Mouse (Mus musculus): ENCODE measurements at regions not wholly inside any gene's neighbourhood (a gene's known extent, or its start where the extent isn't known, plus 50 kb on each side); places are given as distances from the start of the nearest gene placed in this dataset.

DNA sequence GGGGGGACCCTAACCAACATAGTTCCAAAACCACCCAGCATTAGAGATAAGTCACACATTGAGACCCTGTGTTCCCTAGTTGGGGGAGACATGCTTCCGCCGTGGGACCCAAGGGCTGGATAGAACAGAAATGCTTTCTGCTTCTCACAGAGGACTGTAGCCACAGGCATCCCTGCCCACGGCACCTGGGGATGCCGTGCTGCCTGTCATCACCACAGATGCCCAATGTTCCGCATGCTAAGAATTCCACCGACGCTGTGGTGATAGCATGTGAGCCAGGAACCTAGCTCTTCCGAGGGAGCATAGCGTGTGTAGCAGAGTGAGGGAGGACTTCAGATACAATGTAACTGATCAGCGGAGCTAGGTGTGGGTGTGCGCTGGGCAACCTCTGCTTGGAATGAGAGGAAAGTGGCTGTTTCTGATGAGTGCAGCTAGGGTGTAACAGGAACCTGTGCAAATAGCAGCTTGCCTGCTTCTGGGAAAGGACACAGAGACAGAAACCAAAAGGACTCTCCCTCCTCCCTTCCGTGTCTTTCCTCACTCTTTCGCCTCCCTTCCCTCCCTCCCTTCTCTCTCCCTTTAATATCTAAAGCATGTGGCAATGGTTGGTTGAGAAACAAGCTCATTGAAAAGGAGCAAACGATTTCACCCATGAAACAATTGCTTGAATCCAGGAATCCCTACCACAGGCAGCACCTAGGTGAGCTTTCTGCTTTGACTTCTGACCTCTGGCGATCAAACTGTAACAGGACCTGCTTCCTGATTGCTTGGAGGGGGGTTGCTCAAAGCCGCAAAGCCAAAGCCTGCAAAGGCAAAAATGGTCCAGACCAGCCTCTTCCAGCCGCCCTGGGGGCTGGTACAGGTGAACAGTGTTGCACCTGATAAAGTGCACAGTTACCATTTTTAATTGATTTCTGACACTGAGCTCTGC is 102.3 kb downstream of the Gm26897 start:
- no peak for DNase-seq

DNA sequence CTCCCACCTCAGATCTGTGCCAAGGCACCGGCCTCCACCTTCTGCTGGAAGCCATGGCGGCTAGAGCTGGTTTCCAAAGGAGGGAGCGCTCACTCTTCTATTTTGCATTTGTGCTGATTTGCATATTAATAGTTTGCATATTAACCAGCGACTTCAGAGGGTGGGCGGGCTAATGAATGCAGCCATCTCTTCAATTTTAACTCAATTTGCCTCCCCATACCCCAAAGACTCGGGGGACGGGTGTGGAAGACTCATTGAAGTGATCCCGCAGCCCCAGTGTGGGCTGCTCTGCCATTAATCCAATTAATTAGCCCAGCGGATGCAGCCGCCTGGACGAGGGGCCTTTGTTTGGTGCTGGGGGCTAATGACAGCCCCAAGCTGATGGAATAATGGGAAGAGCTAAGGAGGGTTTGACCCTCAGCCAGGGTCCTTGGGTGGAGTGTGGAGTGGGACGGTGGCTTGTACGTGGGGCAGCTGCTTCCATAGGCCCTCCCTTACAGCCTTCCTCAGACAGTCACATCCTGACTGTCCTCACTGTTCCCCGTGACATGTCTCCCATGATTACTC is 103.0 kb downstream of the Gm26897 start:
- no peak for DNase-seq

DNA sequence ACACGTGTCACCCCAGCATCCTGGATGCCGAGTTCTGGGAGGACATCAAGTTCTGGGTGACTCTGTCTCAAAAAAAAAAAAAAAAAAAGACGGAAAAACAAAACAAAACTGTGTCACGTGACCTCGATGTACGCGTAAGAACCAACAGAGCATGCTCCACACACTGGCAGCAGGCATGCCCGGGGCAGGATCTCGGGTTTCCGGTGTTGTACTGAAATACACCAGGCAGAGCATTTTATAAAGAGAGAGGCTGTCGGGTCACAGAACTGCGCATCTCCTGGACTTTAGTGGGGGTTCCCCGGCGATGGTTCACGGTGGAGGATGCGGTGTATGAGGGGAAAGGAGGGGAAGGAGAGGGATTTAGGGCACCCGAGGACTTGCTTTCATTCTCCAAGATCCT is 108.7 kb downstream of the Gm26897 start:
- no peak for DNase-seq

DNA sequence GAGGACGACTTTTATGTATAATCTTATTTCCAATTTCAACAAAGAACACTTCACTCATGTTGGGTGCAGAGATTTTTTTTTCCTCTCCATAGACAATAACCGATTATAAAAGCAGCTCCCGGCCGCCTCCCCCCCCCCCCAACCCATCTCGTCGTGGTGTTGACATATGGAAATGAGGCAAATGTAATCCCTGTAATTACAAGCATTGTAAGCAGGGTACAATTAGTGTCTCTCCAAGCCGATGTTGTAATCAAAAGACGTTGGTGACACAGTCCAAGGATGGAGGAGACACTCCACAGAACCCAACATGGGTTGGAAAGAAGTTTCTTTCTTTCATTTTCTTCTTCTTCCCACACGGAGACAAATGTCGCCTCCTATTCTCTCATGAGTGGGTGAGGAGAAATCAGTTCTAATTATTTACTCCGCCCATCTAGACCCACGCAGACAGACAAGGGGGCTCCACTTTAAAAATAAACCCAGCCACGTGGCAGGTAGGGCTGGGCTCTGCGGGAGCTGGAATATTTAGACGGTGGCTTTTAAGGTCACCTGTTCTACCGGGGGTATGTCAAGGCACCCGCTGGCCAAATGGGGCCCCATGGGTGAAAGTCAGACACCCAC is 110.0 kb downstream of the Gm26897 start:
- no peak for DNase-seq

DNA sequence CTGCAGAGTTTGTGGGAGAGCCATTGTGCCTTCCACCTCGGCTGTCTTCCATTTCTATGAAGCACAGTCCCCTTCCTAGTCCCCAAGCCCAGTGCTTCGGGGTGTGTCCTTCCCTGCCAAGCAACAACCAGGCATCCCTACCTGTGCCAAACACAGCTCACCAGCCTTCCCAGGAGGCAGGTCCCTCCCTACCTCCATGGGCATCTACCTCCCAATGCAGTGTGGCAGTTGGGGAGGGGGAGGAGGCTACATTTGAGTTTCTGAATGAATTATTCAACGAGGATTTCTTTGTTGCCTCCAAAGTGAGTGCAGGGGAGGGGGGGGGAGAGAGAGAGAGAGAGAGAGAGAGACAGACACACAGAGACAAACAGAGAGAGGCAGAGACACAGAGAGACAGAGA is 110.8 kb downstream of the Gm26897 start:
- no peak for DNase-seq

DNA sequence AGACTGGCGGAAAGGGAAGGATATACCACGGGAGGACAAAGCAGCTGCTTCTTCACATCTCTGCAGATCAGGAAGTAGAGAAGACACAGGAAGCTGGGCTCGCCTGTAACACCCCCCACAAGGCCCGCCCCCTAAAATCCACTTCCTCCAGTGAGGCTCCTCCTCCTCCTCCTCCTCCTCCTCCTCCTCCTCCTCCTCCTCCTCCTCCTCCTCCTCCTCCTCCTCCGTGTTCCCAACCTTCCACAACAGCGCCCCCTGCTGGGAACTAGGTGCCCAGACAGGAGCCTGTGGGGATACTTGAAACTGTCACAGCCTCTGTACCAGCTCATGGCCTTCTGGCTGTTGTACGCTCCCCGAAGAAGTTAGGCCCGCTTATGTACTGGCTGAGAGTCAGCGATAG is 115.2 kb downstream of the Gm26897 start:
- DNase-seq, result no peak

DNA sequence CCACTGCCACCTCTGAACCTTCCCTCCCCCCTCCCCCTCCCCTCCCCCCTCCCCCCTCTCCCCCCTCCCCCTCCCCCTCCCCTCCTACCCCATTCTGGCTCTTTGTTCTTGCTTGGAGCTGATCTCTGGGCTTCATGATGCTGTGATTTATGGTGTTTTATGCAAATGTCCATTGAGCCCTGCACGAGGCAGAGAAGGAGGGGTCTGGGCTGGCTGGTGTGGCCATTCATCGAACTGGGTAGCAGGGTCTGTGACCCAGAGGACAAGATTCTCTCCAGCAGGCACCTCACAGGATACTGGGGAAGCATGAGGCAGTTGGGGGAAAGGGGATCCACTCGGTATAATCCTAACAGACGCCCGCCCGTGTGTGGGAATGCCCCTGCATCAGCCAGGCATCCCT is 119.0 kb downstream of the Gm26897 start:
- DNase-seq, result no peak

DNA sequence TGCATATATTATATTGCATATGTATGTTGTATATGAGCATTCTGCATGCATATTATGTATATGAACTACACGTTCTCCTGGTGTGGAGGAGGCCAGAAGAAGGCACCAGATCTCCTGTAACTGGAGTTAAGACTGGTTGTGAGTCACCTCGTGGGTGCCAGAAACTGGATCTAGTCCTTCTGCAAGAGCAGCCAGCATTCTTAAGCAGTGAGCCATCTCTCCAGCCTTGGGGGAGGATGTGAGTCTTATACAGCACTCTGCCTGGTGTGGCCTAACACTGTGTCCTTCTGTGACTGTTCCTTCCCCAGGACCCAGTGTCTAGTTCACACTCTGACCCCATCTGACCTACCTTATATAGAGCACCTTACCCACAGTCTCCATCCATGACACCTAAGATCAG is 121.6 kb downstream of the Gm26897 start:
- no peak for DNase-seq

DNA sequence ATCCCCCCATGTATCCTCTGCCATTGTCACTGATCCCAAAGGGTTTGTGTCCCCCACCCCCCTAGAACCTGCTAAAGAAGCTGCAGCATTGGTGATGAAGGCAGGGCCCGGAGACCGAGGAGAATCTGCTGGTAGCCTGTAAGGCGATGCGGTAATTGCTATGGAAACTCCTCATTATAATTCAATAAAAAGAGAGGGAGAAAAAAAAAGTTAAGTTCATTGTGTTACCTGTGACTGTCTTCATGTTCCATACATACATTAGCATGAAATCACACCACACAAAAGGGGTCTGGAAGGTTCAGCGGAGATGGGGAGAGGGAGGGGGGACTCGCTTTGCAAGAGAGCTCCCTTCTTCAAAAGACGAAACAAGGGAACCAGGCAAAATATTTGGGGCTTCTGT is 123.5 kb downstream of the Gm26897 start:
- no peak for DNase-seq

DNA sequence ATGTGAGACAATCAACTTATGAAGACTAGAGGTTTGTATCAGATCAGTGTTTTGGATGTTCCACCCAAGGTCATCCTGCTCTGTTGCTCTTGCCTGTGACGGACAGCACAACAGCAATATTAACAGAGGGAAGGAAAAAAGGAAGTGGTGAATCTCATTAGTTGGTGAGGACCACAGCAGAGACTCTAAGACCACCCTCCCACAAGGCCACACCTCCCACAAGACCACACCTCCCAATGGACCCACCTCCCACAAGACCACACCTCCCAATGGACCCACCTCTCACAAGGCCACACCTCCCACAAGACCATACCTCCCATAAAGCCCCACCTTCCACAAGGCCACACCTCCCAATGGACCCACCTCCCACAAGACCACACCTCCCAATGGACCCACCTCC is 126.7 kb downstream of the Gm26897 start:
- no peak for DNase-seq

DNA sequence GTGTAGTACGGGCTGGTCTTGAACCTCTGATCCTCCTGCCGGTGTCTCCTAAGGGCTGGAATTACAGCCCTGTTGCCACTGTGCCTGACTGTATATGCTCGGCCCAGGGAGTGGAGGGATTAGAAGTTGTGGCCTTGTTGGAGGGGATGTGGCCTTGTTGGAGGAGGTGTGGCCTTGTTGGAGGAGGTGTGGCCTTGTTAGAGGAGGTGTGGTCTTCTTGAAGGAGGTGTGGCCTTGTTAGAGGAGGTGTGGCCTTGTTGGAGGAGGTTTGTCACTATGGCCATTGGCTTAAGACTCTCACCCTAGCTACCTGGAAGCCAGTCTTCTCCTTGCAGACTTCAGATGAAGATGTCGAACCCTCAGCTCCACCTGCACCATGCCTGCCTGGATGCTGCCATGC is 128.6 kb downstream of the Gm26897 start:
- no peak for DNase-seq

DNA sequence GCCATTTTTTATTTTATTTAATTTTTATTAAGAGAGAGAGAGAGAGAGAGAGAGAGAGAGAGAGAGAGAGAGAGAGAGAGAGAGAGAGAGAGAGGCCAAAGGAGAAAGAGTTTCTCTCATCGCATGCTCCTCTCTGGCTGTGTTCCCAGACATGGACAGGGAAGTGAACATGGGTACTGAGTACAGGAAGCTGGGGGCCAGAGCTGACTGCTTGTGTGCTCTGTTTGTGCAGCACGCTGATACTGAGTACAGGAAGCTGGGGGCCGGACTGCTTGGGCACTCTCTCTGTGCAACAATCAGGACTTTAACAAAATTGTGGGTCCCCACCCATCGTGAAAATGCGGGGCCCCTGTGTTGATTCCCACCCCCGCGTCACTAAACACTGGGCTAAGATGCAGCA is 130.2 kb downstream of the Gm26897 start:
- DNase-seq, result no peak

DNA sequence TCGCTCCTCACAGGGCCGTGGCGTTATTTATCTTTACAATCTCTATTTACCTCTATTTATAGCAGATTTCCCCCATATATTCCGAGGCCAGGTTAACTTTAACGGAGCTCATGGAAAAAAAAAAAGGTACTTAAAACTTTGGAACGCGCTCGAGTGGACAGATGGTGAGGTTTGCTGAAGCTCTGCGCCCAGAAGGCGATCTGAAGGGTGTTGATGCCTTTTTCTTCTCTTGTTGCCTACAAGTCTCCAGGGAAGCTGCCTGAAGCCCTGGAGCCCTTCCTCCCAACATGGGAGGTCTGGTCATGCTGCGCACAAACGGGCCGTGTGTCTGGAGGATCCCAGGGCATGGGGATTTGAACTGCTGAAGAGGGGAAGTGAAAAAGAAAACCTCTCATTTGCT is 130.9 kb downstream of the Gm26897 start:
- no peak for DNase-seq

DNA sequence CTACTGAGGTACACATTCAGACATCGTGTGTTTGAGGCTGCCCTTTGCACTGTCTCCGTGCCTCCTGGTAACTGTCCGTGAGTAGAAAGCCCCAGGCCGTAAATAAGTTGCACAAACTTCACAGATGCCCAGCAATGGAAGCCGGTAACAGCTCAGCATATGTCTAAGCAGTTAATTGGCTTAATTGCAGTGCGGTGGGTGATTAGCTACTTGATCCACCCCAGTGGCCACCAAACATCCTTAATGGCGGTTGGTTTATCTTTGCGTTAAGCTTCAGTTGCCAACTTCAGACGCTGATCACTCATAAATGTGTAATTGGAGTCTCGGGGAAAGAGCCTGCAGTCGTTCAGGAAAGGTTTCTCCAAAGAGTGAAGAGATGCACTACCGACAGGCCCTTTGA is 135.3 kb downstream of the Gm26897 start:
- no peak for DNase-seq

DNA sequence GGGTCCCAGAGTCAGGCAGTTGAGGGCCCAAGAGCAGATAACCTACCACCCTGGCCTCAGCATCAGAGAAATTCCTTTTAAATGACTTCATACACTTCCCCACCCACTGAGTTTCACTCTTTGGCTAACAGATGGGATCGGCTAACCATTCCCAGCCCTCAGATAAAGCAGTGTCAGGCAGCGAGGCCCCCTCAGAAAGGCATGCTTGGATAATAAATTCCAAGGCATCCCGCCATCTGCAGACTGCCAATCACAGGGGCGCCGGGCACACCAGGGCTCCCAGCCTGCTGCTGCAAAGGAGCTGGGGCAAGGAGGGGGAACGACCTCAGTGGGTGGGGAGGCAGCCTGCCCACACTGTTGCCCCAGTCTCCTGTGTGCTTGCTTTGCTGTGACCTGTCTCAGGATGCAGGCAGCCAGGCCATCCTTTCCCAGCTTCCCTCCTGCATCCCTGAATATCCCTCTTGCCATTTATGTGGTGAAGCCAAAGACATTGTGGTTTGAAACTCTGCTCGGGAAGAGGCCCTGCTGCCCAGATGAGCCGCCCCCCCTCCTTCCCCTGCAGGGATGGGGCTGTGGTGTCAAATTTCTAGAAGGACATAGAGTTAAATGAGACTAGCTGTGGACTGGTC is 143.6 kb downstream of the Gm26897 start:
- peak in 1 of 2 experiments; percentile 51 for DNase-seq

DNA sequence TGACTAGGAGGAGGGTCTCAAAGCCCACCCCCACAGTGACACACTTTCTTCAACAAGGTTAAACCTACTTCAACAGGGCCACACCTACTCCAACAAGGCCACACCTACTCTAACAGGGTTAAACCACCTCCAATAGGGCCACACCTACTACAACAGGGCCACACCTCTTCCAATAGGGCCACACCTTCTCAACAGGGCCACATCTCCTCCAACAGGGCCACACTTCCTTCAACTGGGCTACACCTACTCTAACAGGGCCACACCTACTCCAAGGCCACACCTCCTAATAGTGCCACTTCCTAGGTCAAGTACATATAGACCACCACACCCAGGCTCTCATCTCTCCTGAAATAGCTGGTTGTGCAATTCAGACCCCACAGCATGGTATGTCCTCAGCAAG is 145.3 kb downstream of the Gm26897 start:
- no peak for DNase-seq

DNA sequence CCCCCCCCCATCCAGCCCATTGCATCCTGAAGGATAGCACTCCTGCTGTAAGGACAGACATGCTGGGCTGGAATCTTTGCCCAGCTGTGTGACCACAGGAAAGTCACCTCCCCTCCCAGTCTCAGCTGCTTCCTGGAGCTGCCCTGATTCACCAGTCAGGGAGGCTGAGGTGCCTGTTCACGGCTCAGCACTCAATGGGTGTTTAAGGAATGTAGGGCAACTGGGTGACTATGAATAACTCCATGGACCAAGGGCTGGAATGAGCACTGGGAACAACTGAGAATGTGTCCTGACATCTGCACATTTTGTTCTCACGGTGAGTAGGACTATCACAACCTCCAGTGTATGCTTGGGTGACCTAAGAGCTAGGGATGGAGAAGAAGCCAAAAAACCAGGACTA is 146.5 kb downstream of the Gm26897 start:
- peak in 1 of 2 experiments; percentile 73 for DNase-seq

DNA sequence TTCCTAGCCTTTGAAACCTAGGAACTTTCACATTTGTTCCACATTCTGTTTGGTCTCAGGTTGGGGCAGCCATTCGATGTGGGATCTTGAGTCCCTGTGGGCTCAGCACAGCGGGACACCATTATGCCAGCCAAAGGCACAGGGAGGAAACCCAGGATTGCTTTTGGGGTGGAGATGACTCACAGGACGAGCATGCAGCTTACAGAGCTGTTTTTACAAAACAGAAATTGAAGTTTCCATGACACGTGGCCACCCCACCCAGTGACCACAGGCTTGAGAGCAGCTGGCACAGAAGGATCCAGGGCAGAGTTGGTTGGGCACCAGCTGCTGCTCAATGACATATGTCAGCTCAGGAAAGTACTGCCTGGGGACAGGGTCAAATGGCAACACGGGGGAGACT is 147.8 kb downstream of the Gm26897 start:
- DNase-seq, result peak; percentile 72 to 89

DNA sequence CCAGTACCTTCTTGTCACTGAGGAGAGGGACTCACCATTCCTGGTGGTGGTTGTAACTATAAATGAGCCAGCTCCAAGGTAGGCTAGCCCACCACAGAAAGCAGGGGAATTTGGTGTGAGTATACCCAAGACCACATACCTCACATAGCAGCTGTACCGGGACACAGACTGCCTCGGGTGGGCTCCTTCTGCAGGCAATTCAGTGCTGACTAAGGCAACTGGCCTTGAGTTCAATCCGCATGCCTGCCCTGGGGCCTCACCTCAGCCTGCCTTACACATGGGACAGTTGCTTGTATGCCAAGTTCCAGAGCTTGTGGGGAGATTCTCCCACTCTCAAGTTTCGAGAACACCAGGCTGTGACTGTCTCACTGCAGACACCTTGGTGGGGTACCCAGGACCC is 153.6 kb downstream of the Gm26897 start:
- no peak for DNase-seq

DNA sequence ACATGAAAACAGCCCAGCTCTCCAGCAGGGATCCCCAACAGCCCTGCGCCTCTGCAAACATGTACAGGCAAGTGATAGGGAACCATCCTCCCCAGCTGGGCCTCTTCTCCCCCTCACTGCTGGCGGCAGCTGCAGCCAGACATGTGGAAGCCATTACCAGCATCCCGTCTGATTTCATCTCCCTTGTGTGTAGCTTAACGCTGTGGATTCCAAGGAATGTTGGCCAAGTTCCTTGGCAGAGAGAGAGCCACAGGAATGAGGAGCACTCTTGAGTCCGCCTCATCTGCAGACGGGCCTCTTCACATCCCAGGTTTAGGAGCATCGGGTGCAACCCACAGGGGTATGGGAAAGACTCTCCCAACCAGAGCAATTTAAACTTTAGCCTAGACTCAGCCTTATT is 157.1 kb downstream of the Gm26897 start:
- DNase-seq, result peak; percentile 81 to 92

DNA sequence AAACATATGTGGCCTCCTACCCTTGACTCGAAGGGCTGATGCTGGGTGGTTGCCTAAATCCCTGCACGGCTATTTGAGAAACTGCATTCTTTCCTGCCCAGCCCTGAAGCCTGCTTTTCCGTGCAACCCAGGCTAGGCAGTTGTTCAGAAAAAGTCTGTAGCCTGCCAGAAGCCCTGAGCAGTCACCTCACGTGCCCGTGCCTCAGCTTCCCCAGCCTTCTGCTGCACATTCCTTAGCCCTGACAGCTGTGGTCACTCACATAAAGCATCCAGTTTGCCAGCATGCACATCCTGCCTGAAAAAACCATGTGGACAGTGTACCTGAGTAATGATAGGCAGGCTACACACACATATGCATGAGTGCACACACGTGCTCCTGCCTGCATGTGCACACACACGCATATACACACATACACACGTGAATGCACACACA is 157.6 kb downstream of the Gm26897 start:
- peak in 1 of 2 experiments; percentile 74 for DNase-seq

DNA sequence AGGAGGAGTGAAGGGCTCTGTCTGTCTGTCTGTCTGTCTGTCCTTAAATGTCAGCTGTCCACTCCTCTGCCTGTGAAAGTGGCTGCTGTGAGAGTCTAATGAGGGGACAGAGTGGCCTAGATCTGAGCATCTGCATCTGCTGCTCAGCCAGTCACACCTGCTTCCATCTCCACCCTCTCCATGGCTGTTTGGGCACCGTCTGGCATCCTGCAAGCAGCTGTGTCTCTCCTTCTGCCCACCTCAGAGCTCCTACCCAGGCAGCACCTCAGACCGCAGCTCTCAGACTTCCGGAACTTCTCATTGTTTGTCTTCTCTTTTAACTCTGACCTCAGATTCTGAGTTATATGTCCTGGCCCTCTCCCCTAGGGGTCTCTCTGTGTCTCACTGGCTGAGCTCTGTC is 159.2 kb downstream of the Gm26897 start:
- DNase-seq, result no peak

DNA sequence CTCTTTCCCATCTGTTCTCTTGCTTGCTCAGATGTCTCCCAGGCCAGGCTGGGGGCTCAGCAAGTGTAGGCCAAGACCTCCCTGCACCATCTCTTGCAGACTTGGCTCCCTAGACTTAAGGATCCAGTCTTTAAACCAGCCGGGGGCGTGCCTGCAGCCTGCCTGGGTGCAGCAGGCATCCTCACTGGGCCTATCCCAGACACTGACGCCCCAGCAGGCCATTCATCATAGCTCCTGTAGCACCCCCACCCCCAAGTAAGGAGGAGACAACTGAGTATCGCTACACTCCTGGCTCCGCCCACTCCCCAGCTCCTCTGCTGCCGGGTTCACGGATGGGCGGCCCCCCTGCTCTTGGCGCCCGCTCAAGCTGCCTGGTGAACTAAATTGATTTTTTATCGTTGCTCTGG is 160.2 kb downstream of the Gm26897 start:
- DNase-seq, result peak; percentile 58 to 79

All from heart, adult 18-20 months (tissue).